Mouse (Mus musculus): ENCODE measurements around the gene Pgbd5.

GRCm38 (mm10) chr8:124375168-124375567, 64.3 kb downstream of the Pgbd5 start:
- TF ChIP-seq GATA1 (IDR thresholded peaks at IDR 0.05; ENCODE audit: low read length) (no peak), TAL1 (IDR thresholded peaks at IDR 0.05; ENCODE audit: low read length) (no peak)
